Mouse (Mus musculus): Measurements from ENCODE around the gene Zc4h2. TPM values are rescaled to one million over a fixed set of nuclear protein-coding genes. Genes with fewer than 3 reads are reported as not detected.
A peak's percentile ranks its signal among the peaks of the same experiment; 100 is the strongest.

The Zc4h2 gene
- 55.7 and 57.7 TPM in 2 replicates for polyA plus RNA-seq (2014; fragmentation: Nextera tagmentation; extraction: Ambion mirVana)

GRCm38 (mm10) chrX:95657804-95658599, at the start of gene Zc4h2:
TSS of gene Zc4h2 (minus strand) at chrX:95658509.
- Histone ChIP-seq H3K36me3 (ENCODE audit: control insufficient read depth, insufficient read depth, low read length) (no peaks in the 10 kb centered on the region), H3K9ac (ENCODE audit: low read length) (peak within 1 kb of the TSS; percentile 35), H3K4me1 (ENCODE audit: control insufficient read depth, insufficient read depth, low read length) (no peaks in the 10 kb centered on the region), H3K27me3 (ENCODE audit: control insufficient read depth, insufficient read depth, low read length) (no peaks in the 10 kb centered on the region), H3K4me2 (ENCODE audit: low read depth) (peak within 1 kb of the TSS; percentile 42), H3K27ac (ENCODE audit: low read depth, low read length) (no peak within 1 kb of the TSS), H3K9me3 (ENCODE audit: control insufficient read depth, low read length) (no peaks in the 10 kb centered on the region), H3K4me3 (ENCODE audit: low read depth, low read length) (peak within 1 kb of the TSS; percentile 36)
- ATAC-seq (ENCODE audit: insufficient read depth, low FRiP score, low TSS enrichment) (peak; percentile 99), DNase-seq (ENCODE audit: low spot score) (peak; percentile 75)
- 23% methylated on average over 7 of the region's 7 CpGs for WGBS

GRCm38 (mm10) chrX:95687119-95687518, 28.8 kb upstream of the Zc4h2 start:
- H3K27me3 ChIP-seq (ENCODE audit: control insufficient read depth, insufficient read depth, low read length): no peaks in the 10 kb centered on the region
- DNase-seq (ENCODE audit: low spot score): no peak
- H3K27ac ChIP-seq (ENCODE audit: low read depth, low read length): no peak overlapping the region
- H3K4me3 ChIP-seq (ENCODE audit: low read depth, low read length): no peak overlapping the region
- no peak overlapping the region for H3K4me2 ChIP-seq (ENCODE audit: low read depth)
- 63% methylated on average over 1 of the region's 1 CpGs for WGBS
- H3K4me1 ChIP-seq (ENCODE audit: control insufficient read depth, insufficient read depth, low read length): no peaks in the 10 kb centered on the region
- no peaks in the 10 kb centered on the region for H3K36me3 ChIP-seq (ENCODE audit: control insufficient read depth, insufficient read depth, low read length)
- H3K9ac ChIP-seq (ENCODE audit: low read length): no peak overlapping the region
- ATAC-seq (ENCODE audit: insufficient read depth, low FRiP score, low TSS enrichment): no peak
- no peaks in the 10 kb centered on the region for H3K9me3 ChIP-seq (ENCODE audit: control insufficient read depth, low read length)

- no peak for DNase-seq (ENCODE audit: low spot score)
- no peaks in the 10 kb centered on the region for H3K27me3 ChIP-seq (ENCODE audit: control insufficient read depth, insufficient read depth, low read length)
- no peaks in the 10 kb centered on the region for H3K4me1 ChIP-seq (ENCODE audit: control insufficient read depth, insufficient read depth, low read length)
- WGBS: 90% methylated on average over 1 of the region's 1 CpGs
- H3K9me3 ChIP-seq (ENCODE audit: control insufficient read depth, low read length): no peaks in the 10 kb centered on the region
- no peak overlapping the region for H3K27ac ChIP-seq (ENCODE audit: low read depth, low read length)
- no peak for ATAC-seq (ENCODE audit: insufficient read depth, low FRiP score, low TSS enrichment)
- H3K4me2 ChIP-seq (ENCODE audit: low read depth): no peak overlapping the region
- H3K9ac ChIP-seq (ENCODE audit: low read length): no peak overlapping the region
- H3K36me3 ChIP-seq (ENCODE audit: control insufficient read depth, insufficient read depth, low read length): no peaks in the 10 kb centered on the region
- H3K4me3 ChIP-seq (ENCODE audit: low read depth, low read length): no peak overlapping the region
Observed at GRCm38 (mm10) chrX:95682206-95682605, 23.9 kb upstream of the Zc4h2 start.

GRCm38 (mm10) chrX:95658600-95659084, 333 bp upstream of the Zc4h2 start:
- Histone ChIP-seq H3K36me3 (ENCODE audit: control insufficient read depth, insufficient read depth, low read length) (no peaks in the 10 kb centered on the region), H3K9ac (ENCODE audit: low read length) (peak overlapping the region; percentile 28; the same call in 1 of the 2 replicates), H3K4me3 (ENCODE audit: low read depth, low read length) (peak overlapping the region; percentile 36), H3K9me3 (ENCODE audit: control insufficient read depth, low read length) (no peaks in the 10 kb centered on the region), H3K4me1 (ENCODE audit: control insufficient read depth, insufficient read depth, low read length) (no peaks in the 10 kb centered on the region), H3K27me3 (ENCODE audit: control insufficient read depth, insufficient read depth, low read length) (no peaks in the 10 kb centered on the region), H3K27ac (ENCODE audit: low read depth, low read length) (no peak overlapping the region), H3K4me2 (ENCODE audit: low read depth) (peak overlapping the region; percentile 42)
- 28% methylated on average over 12 of the region's 12 CpGs for WGBS
- DNase-seq (ENCODE audit: low spot score) (no peak), ATAC-seq (ENCODE audit: insufficient read depth, low FRiP score, low TSS enrichment) (peak; percentile 75)

GRCm38 (mm10) chrX:95600609-95601008, 57.7 kb downstream of the Zc4h2 start:
- Histone ChIP-seq H3K4me1 (ENCODE audit: control insufficient read depth, insufficient read depth, low read length) (no peaks in the 10 kb centered on the region), H3K4me3 (ENCODE audit: low read depth, low read length) (no peak overlapping the region), H3K36me3 (ENCODE audit: control insufficient read depth, insufficient read depth, low read length) (no peaks in the 10 kb centered on the region), H3K4me2 (ENCODE audit: low read depth) (no peak overlapping the region), H3K27ac (ENCODE audit: low read depth, low read length) (no peak overlapping the region), H3K9ac (ENCODE audit: low read length) (no peak overlapping the region), H3K9me3 (ENCODE audit: control insufficient read depth, low read length) (no peaks in the 10 kb centered on the region), H3K27me3 (ENCODE audit: control insufficient read depth, insufficient read depth, low read length) (no peaks in the 10 kb centered on the region)
- ATAC-seq (ENCODE audit: insufficient read depth, low FRiP score, low TSS enrichment): no peak
- no peak for DNase-seq (ENCODE audit: low spot score)
- WGBS: 87% methylated on average over 5 of the region's 5 CpGs

Other genes starting within 250 kb of the Zc4h2 start
- gene Amer1, start 213.6 kb downstream of the Zc4h2 start, polyA plus RNA-seq (2014; fragmentation: Nextera tagmentation; extraction: Ambion mirVana): 9.4 and 10.0 TPM in 2 replicates
- 0.19 TPM in 1 of 2 replicates, not detected in the other for gene Asb12, start 100.5 kb downstream of the Zc4h2 start, polyA plus RNA-seq (2014; fragmentation: Nextera tagmentation; extraction: Ambion mirVana)
- not detected in 2 replicates for gene Pfn5, start 100.4 kb downstream of the Zc4h2 start, polyA plus RNA-seq (2014; fragmentation: Nextera tagmentation; extraction: Ambion mirVana)
- 1.9 and 3.0 TPM in 2 replicates for gene Zc3h12b, start 53.2 kb upstream of the Zc4h2 start, polyA plus RNA-seq (2014; fragmentation: Nextera tagmentation; extraction: Ambion mirVana)